Mouse (Mus musculus) E14TG2a.4 (cell line): ENCODE data around the gene Tmem121.

Experiments
- CTCF ChIP-seq: conservative IDR thresholded peaks from 2 replicates; pipeline ENCODE4 v1.5.1; 2014; ENCODE audit warnings: low read length
- POU5F1 ChIP-seq: IDR thresholded peaks from 2 replicates; pipeline ENCODE4 v1.6.1; 2014; ENCODE audit warnings: low read length, borderline replicate concordance

GRCm38 (mm10) chr12:113201301-113201700 is 15.6 kb downstream of the Tmem121 start:
- TF ChIP-seq CTCF: no peak
- TF ChIP-seq POU5F1: no peak
